Mouse (Mus musculus) forebrain, embryonic 10.5 days (tissue): ENCODE results near the gene Gm28041. TPM values are rescaled to one million over a fixed set of nuclear protein-coding genes. Genes with fewer than 3 reads are reported as not detected.
"Not testable (repeated sequence)": the region's sequence is repeated elsewhere in the genome, so short reads cannot be mapped to it uniquely, and the experiment has no call there.

Experiments
- DNase-seq: peaks from one replicate; pipeline ENCODE4 v3.0.0-alpha.2; 2017; ENCODE audit warnings: low spot score; ENCODE audit errors: extremely low spot score
- H3K27ac ChIP-seq: fragments of 300-500 bp; sonication (generic); 2 replicates; pipeline ENCODE4 v1.5.1; 2016; ENCODE audit warnings: mild to moderate bottlenecking
- H3K27me3 ChIP-seq: fragments of 300-500 bp; sonication (generic); 2 replicates; pipeline ENCODE4 v1.6.1; 2016; ENCODE audit warnings: mild to moderate bottlenecking; ENCODE audit not compliant: poor library complexity, severe bottlenecking
- H3K36me3 ChIP-seq: fragments of 300-500 bp; sonication (generic); replicated peaks from 2 replicates; pipeline ENCODE4 v1.6.1; 2016; ENCODE audit warnings: mild to moderate bottlenecking, moderate library complexity
- H3K4me1 ChIP-seq: fragments of 300-500 bp; sonication (generic); 2 replicates; pipeline ENCODE4 v1.6.1; 2016
- H3K4me3 ChIP-seq: fragments of 300-500 bp; sonication (generic); 2 replicates; pipeline ENCODE4 v1.5.1; 2016; ENCODE audit warnings: mild to moderate bottlenecking, moderate library complexity
- H3K9me3 ChIP-seq: fragments of 300-500 bp; sonication (generic); 2 replicates; pipeline ENCODE4 v1.6.1; 2016; ENCODE audit warnings: mild to moderate bottlenecking, moderate library complexity
- WGBS: fragments of 180-500 bp; shearing (Covaris S2); methylation state at CpG from one replicate; pipeline ENCODE4 v1.1.7; 2016; 5-methylcytosine and 5-hydroxymethylcytosine counted together
- polyA plus RNA-seq: library from polyadenylated mRNA; unstranded; fragments of >200 nt; fragmentation: Nextera tagmentation; extraction: Ambion mirVana; gene quantifications from 2 replicates; pipeline ENCODE4 v1.2.1, GENCODE M21; 2016

The Gm28041 gene
- polyA plus RNA-seq, result 0.50 TPM in 1 of 2 replicates, not detected in the other

DNA sequence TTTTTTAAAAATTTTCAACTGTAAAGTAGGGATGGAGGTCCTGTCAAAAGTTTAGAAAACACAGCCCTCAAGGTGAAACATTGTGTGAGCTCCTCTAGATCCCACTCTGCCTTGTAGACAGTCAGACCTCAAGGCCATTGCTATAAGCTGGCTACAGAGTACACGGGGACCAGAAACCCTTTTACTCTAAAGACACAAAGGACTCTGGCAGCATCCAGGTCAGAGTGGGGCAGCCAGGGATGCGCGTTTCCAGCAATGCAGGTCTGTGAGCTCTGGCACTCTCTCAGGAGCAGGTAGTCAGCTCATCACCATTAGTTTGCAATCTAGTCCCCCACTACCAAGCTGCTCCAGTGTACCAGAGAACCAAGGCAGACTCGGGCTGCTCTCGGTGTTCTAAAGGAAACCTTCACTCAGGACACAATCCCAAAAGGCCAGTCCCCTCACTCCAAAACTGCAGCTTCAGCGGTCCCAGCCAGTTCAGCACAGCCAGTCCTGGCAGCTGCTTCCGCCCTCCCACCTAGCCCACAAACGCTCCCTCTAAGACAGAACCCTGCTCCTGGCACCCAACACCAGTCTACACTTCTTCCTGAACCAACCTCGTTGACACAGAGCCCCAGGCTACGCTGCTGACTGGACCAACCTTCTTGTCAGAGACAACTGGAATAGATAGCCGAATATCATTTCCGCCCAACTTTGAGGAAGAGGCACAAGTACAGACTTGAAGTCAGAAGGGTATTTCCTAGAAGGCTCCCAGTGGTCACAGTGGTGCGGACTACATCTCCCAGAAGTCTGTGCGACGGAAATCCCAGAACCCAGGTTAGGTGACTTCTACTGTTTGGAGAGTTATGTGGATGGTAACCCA, at the start of gene Gm28041, which contains the start of gene Zfp456:
Gene Gm28041 (minus strand): TSS at position 684 of the 862 bp plus-strand sequence.
Gene Zfp456 (minus strand): TSS at position 761 of the 862 bp plus-strand sequence.
- WGBS, result 23% methylated on average over 15 of the region's 15 CpGs
- not testable (repeated sequence) for H3K9me3 ChIP-seq
- peak within 1 kb of the TSS; percentile 54; the same call in 1 of the 2 replicates for H3K27ac ChIP-seq

DNA sequence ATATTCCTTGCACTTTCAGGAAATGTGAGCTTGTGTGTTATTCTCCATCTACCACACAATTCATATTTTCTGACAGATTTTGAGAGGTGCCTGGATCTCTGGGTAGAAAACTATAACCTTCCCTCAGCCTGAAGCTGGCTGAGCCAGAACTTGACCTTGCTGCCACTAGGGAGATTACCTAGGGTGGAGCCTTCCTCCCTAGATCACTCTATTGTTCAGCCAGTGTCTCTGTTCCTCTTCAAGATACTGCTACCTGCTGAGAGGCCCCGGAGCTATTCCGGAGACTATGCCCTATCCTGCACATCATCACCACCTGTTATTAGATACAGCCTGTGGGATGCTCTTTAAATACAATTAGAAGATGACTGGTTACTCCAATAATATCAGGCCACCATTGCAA, 47.0 kb upstream of the Gm28041 start:
- 75% methylated on average over 2 of the region's 2 CpGs for WGBS
- not testable (repeated sequence) for DNase-seq, H3K27ac ChIP-seq

More for the DNA sequence above, at the start of gene Gm28041, which contains the start of gene Zfp456:
- DNase-seq, result peak; percentile 49
- H3K4me1 ChIP-seq, H3K27me3 ChIP-seq, H3K36me3 ChIP-seq: not testable (repeated sequence)
- H3K4me3 ChIP-seq, result peak within 1 kb of the TSS; percentile 51

DNA sequence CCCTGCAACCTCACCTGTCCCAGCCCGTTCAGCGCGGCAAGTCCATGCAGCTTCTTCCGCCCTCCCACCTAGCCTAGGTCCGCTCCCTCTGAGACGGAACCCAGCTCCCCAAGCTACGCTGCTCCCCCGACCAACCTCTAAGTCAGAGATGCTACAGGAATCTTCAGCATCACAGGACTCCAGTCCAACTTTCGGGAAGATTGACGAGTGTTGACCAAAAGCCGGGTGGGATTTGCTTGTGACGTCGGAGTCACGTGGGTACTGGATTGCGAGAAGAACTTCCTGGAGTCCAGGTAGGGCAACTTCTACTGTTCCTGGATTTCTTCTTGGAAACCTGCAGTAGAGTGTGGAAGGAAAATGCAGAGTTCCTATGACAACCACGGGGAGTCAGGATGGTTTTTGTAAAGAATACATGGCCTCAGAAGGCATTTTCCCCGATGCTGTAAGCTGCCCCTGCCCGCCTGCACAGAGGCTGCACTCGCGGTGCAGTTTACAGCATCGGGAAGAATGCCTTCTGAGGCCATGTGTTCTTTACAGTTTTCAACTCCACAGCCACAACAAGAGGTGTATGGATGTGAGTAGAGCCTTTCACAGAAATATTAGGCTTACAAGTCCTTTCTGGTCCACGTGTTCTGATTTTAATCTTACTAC, 45.8 kb upstream of the Gm28041 start, which contains the start of gene Zfp459:
Gene Zfp459 (minus strand): TSS at position 212 of the 651 bp plus-strand sequence.
- H3K4me3 ChIP-seq, result peak within 1 kb of the TSS; percentile 71
- 3% methylated on average over 22 of the region's 22 CpGs for WGBS
- peak; percentile 72 for DNase-seq
- peak within 1 kb of the TSS; percentile 79 for H3K27ac ChIP-seq
- H3K27me3 ChIP-seq, result no peaks in the 10 kb centered on the region
- no peaks in the 10 kb centered on the region for H3K36me3 ChIP-seq
- H3K4me1 ChIP-seq, result peaks cover 15% of the 10 kb centered on the region
- no peaks in the 10 kb centered on the region for H3K9me3 ChIP-seq

More for the DNA sequence above, 47.0 kb upstream of the Gm28041 start:
- not testable (repeated sequence) for H3K4me3 ChIP-seq, H3K36me3 ChIP-seq, H3K9me3 ChIP-seq, H3K27me3 ChIP-seq
- peaks cover 15% of the 10 kb centered on the region for H3K4me1 ChIP-seq

- H3K4me3 ChIP-seq, result peak overlapping the region; percentile 71
- no peak for DNase-seq
- H3K27ac ChIP-seq, result peak overlapping the region; percentile 79
- H3K36me3 ChIP-seq, result no peaks in the 10 kb centered on the region
- no peaks in the 10 kb centered on the region for H3K27me3 ChIP-seq
- WGBS, result 34% methylated on average over 11 of the region's 11 CpGs
- peaks cover 15% of the 10 kb centered on the region for H3K4me1 ChIP-seq
- H3K9me3 ChIP-seq, result no peaks in the 10 kb centered on the region
These were observed 45.1 kb upstream of the Gm28041 start for GRCm38 (mm10) chr13:67420558-67421206.

- no peaks in the 10 kb centered on the region for H3K36me3 ChIP-seq
- H3K27ac ChIP-seq, result no peak overlapping the region
- H3K4me3 ChIP-seq, result no peak overlapping the region
- no peak for DNase-seq
- WGBS, result 92% methylated on average over 3 of the region's 3 CpGs
- peaks cover 10% of the 10 kb centered on the region for H3K4me1 ChIP-seq
- no peaks in the 10 kb centered on the region for H3K9me3 ChIP-seq
- H3K27me3 ChIP-seq, result no peaks in the 10 kb centered on the region
These were observed 41.3 kb upstream of the Gm28041 start for GRCm38 (mm10) chr13:67416811-67417210.

DNA sequence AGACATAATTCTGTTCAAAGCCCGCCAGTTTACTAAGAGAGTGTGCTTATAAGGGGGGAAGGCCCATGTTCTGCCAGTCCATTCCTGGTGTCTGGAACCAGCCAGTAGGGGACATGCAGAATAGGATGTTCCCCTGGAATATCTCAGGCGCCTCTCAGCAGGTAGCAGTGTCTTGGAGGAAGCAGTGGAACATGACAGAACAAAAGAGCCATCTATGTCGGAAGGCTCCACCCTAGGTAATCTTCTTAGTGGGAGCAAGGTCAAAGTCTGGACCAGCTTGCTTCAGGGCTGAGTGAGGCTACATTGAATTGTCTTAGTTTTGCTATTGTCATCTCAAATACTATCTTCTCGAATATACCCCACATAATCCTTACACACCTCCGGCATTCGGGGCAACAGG, 40.2 kb upstream of the Gm28041 start:
- H3K4me3 ChIP-seq, result no peak overlapping the region
- H3K36me3 ChIP-seq, result no peaks in the 10 kb centered on the region
- no peak overlapping the region for H3K27ac ChIP-seq
- H3K9me3 ChIP-seq, result no peaks in the 10 kb centered on the region
- WGBS, result 91% methylated on average over 6 of the region's 6 CpGs
- DNase-seq, result no peak
- peaks cover 3% of the 10 kb centered on the region for H3K4me1 ChIP-seq
- no peaks in the 10 kb centered on the region for H3K27me3 ChIP-seq

GRCm38 (mm10) chr13:67413634-67414033, 38.1 kb upstream of the Gm28041 start:
- not testable (repeated sequence) for DNase-seq, H3K4me3 ChIP-seq, H3K4me1 ChIP-seq, H3K27me3 ChIP-seq, H3K9me3 ChIP-seq, H3K27ac ChIP-seq, H3K36me3 ChIP-seq
- 82% methylated on average over 3 of the region's 3 CpGs for WGBS

GRCm38 (mm10) chr13:67399183-67399903, 23.8 kb upstream of the Gm28041 start, which contains the start of gene Zfp429:
Gene Zfp429 (minus strand): TSS chr13:67399819.
- not testable (repeated sequence) for H3K27me3 ChIP-seq, H3K9me3 ChIP-seq, H3K36me3 ChIP-seq, H3K4me1 ChIP-seq
- H3K4me3 ChIP-seq, result peak within 1 kb of the TSS; percentile 67
- 5% methylated on average over 14 of the region's 16 CpGs for WGBS
- peak within 1 kb of the TSS; percentile 78 for H3K27ac ChIP-seq
- peak; percentile 62 for DNase-seq

- 67% methylated on average over 3 of the region's 3 CpGs for WGBS
- not testable (repeated sequence) for DNase-seq, H3K36me3 ChIP-seq, H3K4me1 ChIP-seq, H3K4me3 ChIP-seq, H3K9me3 ChIP-seq, H3K27ac ChIP-seq, H3K27me3 ChIP-seq
These were observed 722 bp upstream of the Gm28041 start for GRCm38 (mm10) chr13:67376255-67376654.

DNA sequence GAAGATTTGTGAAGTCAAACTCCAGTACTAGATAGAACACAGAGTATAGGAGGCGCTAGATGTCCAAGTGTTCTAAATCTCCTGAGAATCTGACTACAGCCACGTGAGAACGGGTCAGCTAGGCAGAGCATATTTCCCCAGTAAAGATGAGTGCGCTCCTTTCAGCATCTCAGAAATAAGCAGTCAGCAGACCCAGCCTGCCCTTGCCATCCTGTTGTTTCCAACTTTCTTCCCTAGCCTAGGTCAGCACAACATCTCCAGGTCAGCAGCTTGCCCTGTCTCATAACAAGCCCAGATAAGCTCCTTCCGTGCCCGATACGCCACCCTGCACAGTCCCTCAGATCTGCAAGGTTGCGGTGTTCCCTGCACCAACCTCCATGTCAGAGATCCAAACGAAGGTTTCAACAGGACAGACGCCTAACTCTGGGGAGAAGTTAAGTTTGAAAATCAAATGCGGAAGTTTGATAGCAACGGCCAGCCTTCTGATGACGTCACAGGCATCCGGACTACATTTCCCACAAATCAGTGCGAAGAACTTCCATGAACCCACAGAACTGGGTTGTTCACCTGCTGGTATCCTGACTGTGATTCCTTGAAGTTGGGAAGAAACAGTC, 15.3 kb downstream of the Gm28041 start, which contains the start of the genes Gm28044 and Zfp953:
Gene Gm28044 (minus strand): TSS at position 406 of the 614 bp plus-strand sequence.
Gene Zfp953 (minus strand): TSS at position 475 of the 614 bp plus-strand sequence.
- WGBS, result under 1% methylated on average over 15 of the region's 15 CpGs
- Histone ChIP-seq H3K9me3 (no peaks in the 10 kb centered on the region), H3K27me3 (no peaks in the 10 kb centered on the region), H3K36me3 (no peaks in the 10 kb centered on the region), H3K4me3 (peak within 1 kb of the TSS; percentile 79), H3K27ac (peak within 1 kb of the TSS; percentile 85), H3K4me1 (peaks cover 12% of the 10 kb centered on the region)
- peak; percentile 78 for DNase-seq

- no peak for DNase-seq
These were observed 23.7 kb downstream of the Gm28041 start for GRCm38 (mm10) chr13:67351854-67352253.

More at GRCm38 (mm10) chr13:67351854-67352253, 23.7 kb downstream of the Gm28041 start:
- Histone ChIP-seq H3K36me3 (no peaks in the 10 kb centered on the region), H3K4me1 (no peaks in the 10 kb centered on the region), H3K27ac (no peak overlapping the region), H3K27me3 (no peaks in the 10 kb centered on the region), H3K9me3 (no peaks in the 10 kb centered on the region), H3K4me3 (no peak overlapping the region)
